Mouse (Mus musculus) layer of hippocampus, postnatal 25 days (tissue): ENCODE measurements around the gene Trim47. TPM values are rescaled to one million over a fixed set of nuclear protein-coding genes. Genes with fewer than 3 reads are reported as not detected.
"Not testable (repeated sequence)": the region's sequence is repeated elsewhere in the genome, so short reads cannot be mapped to it uniquely, and the experiment has no call there.

Experiments used
- DNase-seq, 2 experiments: peaks; one replicate each; pipeline ENCODE4 v3.0.0; 2022; ENCODE audit warnings: mixed read lengths in 2 of 2, low spot score in 1 of 2; ENCODE audit errors: extremely low spot score in 1 of 2
- total RNA-seq, 2 experiments: library from RNA; stranded (reverse); gene quantifications; 2 replicates each; pipeline ENCODE4 v1.2.3; 2021

Gene Trim47
- total RNA-seq, 2 experiments from 2014 or later: 5.6 to 5.9 TPM

- DNase-seq: not testable (repeated sequence)
Observed at GRCm38 (mm10) chr11:116092959-116093358, 34.1 kb downstream of the Trim47 start.

DNA sequence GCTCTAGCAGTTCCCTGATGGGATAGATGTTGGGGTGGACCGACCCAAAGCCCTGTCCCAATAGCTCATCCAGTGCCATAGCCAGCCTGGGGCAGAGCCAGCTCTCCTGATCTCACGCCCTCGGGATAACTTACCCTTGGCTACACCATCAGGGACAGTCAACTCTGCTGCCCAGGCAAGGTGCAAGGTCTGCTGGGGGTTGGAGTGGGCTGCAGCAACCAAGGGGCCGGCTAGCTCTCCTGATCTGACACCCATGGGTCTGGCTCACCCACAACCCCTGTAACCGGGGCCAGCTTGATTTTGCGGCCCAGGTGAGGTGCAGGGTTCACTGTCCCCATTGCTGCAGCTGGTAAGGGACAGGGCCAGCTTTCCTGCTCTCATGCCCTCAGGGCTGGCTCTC, 35.4 kb downstream of the Trim47 start:
- no peak for DNase-seq

- DNase-seq: no peak
Observed at GRCm38 (mm10) chr11:116089545-116089944, 37.5 kb downstream of the Trim47 start.

GRCm38 (mm10) chr11:116088741-116089394, 38.1 kb downstream of the Trim47 start:
- no peak for DNase-seq

- DNase-seq: no peak
Observed at GRCm38 (mm10) chr11:116088188-116088587, 38.8 kb downstream of the Trim47 start.

DNA sequence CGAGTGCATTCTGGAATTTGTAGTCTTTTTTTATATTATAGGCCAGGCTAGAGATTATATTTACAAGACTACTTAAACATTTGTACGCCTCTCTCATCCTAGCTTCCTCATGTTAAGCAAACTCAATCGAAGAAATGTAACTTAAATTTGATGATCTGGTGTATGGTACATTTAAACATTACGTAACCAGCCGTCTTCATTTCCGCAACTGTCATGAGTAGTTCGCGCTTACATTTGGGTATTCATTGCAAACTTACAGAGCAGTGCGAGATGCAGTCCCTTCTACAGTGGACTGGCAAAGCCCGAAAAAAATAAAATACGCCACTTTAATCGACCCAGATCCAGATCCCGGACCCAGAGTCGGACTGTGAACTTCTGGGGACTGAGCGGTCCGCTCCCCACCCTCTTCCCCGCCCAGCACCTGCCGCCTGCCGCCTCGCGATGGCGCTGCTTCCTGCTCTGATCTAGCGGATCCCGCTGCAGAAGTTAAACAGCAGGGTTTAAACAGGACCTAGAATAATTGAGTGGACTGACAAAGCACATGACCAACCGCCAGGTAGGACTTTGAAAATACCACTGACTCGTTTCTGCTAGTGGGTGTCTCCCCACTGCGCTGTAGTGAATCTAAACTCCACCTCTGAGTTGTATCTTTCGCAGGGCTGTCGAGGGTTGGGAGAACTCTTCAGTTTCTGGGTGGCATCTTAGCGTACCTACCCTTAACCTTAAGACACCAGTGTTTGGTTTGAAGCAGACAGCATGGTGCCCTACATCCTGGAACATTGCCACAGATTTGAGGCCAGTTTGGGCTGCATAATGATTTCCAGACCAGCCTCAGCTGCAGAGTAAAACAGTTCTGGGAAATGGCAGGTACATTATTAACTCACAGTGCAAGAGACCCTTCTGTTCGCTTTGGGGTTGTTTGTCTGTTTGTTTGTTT, 39.5 kb downstream of the Trim47 start:
- DNase-seq: peak; percentile 73 to 89

GRCm38 (mm10) chr11:116086258-116087193, 40.5 kb downstream of the Trim47 start, which contains the start of gene Wbp2:
Gene Wbp2 (minus strand): TSS chr11:116086995.
- peak; percentile 88 to 90 for DNase-seq

GRCm38 (mm10) chr11:116084166-116084565, 42.8 kb downstream of the Trim47 start:
- DNase-seq: no peak

DNA sequence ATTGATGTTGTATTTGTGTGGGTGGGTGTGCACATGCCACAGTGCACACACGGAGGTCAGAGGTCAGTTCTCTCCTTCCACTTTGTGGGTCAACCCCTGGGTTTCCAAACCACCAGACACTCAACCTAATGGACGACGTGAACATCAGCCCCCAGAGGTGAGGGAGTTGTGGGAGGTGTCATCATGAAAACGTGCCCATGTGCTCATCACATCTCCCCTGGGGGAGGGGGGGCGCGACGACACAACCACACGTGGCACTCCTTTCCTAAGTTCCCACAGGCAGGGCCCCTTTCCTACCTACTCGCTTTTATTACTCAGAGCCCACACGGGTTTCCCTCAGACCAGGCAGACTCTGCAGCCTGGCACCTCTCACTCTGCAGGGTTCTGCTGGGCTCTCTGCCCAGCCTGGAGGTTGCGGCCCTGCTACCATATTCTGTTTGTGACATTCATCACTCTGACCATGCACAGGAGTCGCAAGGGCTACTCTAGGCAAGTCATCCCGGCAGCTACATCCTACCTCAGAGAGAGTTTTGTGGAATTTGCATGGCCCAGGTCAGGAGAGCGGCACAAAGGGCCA, 43.8 kb downstream of the Trim47 start:
- DNase-seq: no peak

- DNase-seq: peak in 1 of 2 experiments; percentile 65
Observed at GRCm38 (mm10) chr11:116081081-116081480, 45.9 kb downstream of the Trim47 start.

DNA sequence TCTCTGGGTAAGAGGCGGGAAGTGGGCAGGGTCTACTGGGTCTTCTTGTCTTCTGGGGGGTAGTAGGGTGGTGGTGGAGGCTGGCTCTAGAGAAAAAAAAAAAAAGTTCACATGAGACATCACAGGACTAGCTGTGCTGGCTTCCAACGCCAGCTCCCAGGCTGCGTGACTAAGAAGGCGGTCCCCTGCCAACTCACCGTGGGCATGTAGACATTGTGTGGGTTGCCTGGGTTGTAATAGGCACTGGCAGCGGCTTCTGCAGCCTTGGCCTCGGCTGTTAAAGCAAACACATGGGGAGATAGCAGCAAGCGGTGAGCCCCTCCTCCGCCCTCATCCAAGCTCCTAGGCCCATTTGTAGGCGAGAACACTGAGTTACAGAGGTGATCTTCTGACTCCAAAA, 47.5 kb downstream of the Trim47 start:
- DNase-seq: peak in 1 of 2 experiments; percentile 61

- no peak for DNase-seq
Observed at GRCm38 (mm10) chr11:116078676-116079320, 48.2 kb downstream of the Trim47 start.

DNA sequence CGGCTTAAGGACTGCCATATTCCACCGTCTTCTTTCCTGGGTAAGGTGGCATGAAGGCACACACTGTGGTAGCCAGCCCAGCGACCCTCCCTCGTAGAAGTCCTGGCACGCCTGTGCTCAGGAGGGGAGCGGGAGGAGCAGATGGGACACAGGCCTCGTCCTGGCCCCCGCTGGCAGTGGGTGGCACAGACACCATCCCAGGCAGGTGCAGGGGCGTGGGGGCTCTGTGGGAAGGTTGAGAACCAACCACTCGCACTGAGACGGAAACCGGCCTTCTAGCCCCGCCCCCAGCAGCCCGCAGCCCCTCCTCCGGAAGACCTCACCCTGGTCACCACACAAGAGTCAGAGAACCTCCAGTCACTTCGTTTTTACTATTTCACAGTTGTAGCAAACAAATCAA, 48.8 kb downstream of the Trim47 start:
- no peak for DNase-seq

DNA sequence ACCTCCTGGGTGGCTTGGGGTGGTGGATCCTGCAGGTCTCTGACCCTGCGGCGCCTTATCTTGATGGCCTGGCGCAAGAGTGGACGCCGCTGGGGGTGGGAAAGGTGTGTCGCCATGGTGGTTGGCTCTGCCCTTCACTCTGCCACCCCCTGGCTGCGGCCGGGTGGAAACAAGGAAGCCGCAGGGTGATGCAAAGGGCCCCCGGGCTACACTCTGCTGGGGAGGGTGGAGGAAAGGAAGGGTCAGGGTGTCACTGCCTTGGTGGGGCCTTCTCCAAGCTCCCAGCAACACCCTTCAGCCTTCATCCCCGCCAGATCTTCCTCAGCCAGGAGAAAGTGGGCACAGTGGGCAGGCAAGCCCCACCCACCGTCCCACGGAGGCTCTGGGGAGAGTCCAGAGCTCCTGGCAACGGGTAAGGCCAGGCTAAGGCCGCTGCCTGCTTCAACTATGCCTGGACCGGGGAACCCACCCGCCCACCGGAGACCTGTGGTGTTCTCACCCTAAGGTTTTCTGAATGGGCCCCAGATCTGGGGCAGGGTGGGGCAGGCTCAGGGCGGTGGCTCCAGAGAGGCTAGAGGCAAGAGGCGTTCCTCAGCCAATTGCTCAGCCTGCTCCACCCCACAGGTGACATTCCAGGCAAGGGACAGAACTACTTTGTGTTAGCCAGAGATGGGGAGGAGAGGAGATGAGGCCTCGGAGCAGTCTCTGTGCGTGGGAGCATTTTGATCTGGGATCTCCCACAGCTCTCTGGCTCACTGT, 49.4 kb downstream of the Trim47 start, which contains the start of gene Unc13d:
Gene Unc13d (minus strand): TSS at position 516 of the 759 bp plus-strand sequence.
- no peak for DNase-seq

DNA sequence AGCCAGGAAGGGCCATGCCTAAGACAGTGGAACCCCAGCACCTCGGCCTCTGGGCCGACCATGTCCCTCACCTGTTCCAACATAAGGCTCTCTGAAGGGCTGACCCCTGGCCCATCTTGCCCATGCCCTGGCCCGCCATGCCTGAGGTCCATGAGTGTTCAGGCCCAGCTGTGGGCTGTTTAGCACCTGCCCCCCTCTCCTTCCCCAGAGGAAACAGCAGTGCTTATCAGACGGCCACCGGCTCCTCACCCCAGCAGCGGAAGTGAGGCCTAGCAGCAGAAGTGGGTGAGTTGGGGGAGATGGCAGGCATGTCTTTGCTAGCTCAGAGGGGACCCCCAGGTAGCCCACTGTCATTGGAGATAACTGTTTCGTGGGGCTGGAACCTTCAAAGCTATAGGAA, 50.2 kb downstream of the Trim47 start:
- no peak for DNase-seq

DNA sequence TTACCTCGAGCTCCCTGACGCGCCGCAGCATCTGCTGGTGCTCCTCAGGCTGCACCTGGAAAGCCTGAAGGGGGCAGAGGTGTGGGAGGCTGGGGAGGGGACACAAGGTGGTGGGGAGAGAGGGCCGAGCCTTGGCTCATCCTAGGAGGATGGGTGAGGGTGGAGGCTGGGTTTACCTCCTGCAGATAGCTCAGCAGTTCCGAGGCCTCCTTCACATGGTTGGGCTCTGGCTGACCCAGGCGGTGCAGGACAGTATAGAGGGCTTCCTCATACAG, 50.8 kb downstream of the Trim47 start:
- DNase-seq: no peak

- DNase-seq: no peak
Observed at GRCm38 (mm10) chr11:116075539-116076265, 51.3 kb downstream of the Trim47 start.

DNA sequence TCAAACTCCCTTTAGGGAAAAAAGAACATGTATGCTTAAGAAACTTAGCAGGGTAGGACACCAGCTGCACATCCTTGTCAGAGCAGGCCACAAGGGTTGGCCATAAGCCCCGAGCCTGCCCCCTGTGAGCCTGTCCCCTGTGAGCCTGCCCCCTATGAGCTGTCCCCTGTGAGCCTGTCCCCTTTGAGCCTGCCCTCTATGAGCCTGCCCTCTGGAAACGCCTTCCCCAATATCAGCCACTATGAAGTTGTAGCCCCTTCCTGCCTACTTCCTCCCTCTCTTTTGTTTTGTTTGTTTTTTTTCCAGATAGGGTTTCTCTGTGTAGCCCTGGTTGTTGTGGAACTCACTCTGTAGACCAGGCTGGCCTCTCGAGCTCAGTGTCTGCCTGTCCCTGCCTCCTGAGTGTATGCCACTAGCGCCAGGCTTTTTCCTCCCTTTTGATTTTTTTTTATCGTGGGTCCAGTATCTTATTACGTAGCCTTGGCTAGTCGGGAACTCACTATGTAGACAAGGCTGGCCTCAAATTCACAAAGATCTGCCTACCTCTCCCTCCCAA, 52.5 kb downstream of the Trim47 start:
- DNase-seq: no peak
